Mouse (Mus musculus): ENCODE measurements around the gene BC061237. TPM values are rescaled to one million over a fixed set of nuclear protein-coding genes. Genes with fewer than 3 reads are reported as not detected.
"Not testable (repeated sequence)": the region's sequence is repeated elsewhere in the genome, so short reads cannot be mapped to it uniquely, and the experiment has no call there.

Gene BC061237
- not detected for total RNA-seq (2021)

DNA sequence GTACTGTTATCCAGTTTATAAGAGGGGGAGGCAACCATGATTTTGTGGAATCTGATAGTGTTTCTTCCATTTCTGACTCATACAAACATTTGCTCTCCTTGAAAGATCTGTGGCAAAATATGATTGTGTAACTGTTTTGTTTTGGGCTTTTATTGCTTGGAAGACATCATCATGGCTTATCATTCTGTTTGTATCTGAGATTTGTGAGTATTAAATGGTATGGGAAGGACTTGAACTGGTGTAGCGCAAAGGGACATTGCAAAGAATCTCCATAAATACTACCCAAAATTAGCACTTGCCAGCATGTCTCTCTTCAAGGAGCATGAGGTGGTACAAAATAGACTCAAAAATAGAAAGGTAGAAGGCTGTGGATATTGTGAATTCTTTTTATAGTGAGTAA is at the start of gene BC061237:
BC061237 (plus strand) TSS at position 301 of the 400 bp plus-strand sequence.
- intact Hi-C loops (cut with DNase I), result not testable (repeated sequence)

GRCm38 (mm10) chr14:44517976-44518375 is 25.7 kb downstream of the BC061237 start, which contains the start of gene Gm17093:
TSS of gene Gm17093 (plus strand) at chr14:44518276.
- DNase-seq (ENCODE audit: low spot score in 2 of 2); intact Hi-C loops (cut with DNase I): not testable (repeated sequence)

More for the DNA sequence above, at the start of gene BC061237:
- not testable (repeated sequence) for DNase-seq (ENCODE audit: low spot score in 2 of 2)

- DNase-seq (ENCODE audit: low spot score in 2 of 2); intact Hi-C loops (cut with DNase I): not testable (repeated sequence)
Observed at GRCm38 (mm10) chr14:44547961-44548360, 55.7 kb downstream of the BC061237 start.

Other genes starting within 250 kb of the BC061237 start
- not detected for gene Gm8220, start 206.9 kb upstream of the BC061237 start, total RNA-seq (2021)
- gene Gm5930, start 153.9 kb upstream of the BC061237 start, total RNA-seq (2021), result not detected
- not detected for gene Gm8229, start 127.1 kb upstream of the BC061237 start, total RNA-seq (2021)
- not detected for gene Gm3371, start 81.8 kb upstream of the BC061237 start, total RNA-seq (2021)
- not detected for gene Gm8232, start 58.8 kb upstream of the BC061237 start, total RNA-seq (2021)
- gene Gm17093, start 25.8 kb downstream of the BC061237 start, total RNA-seq (2021), result not detected
- not detected for gene Gm8247, start 90.7 kb downstream of the BC061237 start, total RNA-seq (2021)
- gene Gm5624, start 135.5 kb downstream of the BC061237 start, total RNA-seq (2021), result not detected
- gene Gm8257, start 214.0 kb downstream of the BC061237 start, total RNA-seq (2021), result not detected